Mouse (Mus musculus) lung, postnatal 0 days (tissue): Measurements from ENCODE around the gene Akap2. TPM values are rescaled to one million over a fixed set of nuclear protein-coding genes. Genes with fewer than 3 reads are reported as not detected.

Experiments
- ATAC-seq: fragments of 200-750 bp; cut with Nextera tagmentation; 2 replicates; pipeline ENCODE4 v1.8.0; 2017; ENCODE audit warnings: moderate library complexity
- DNase-seq: peaks from one replicate; pipeline ENCODE4 v3.0.0-alpha.2; 2016; ENCODE audit warnings: low spot score
- H3K27ac ChIP-seq: fragments of 300-500 bp; sonication (generic); 2 replicates; pipeline ENCODE4 v1.5.1; 2014; ENCODE audit warnings: antibody characterized with exemption, mild to moderate bottlenecking, low read length, mixed read lengths
- H3K27me3 ChIP-seq: fragments of 300-500 bp; sonication (generic); replicated peaks from 2 replicates; pipeline ENCODE4 v1.6.1; 2014; ENCODE audit warnings: low read length, mixed read lengths; ENCODE audit not compliant: insufficient read depth
- H3K36me3 ChIP-seq: fragments of 300-500 bp; sonication (generic); 2 replicates; pipeline ENCODE4 v1.6.1; 2014; ENCODE audit warnings: low read length, mixed read lengths; ENCODE audit not compliant: insufficient read depth
- H3K4me1 ChIP-seq: fragments of 300-500 bp; sonication (generic); 2 replicates; pipeline ENCODE4 v1.6.1; 2014; ENCODE audit warnings: antibody characterized with exemption, low read depth, low read length, mixed read lengths; ENCODE audit not compliant: insufficient read depth
- H3K4me2 ChIP-seq: fragments of 300-500 bp; sonication (generic); replicated peaks from 2 replicates; pipeline ENCODE4 v1.6.1; 2014; ENCODE audit warnings: low read depth, mild to moderate bottlenecking, low read length, moderate library complexity, mixed read lengths
- H3K4me3 ChIP-seq: fragments of 300-500 bp; sonication (generic); 2 replicates; pipeline ENCODE4 v1.5.1; 2014; ENCODE audit warnings: low read depth, low read length
- H3K9ac ChIP-seq: fragments of 300-500 bp; sonication (generic); replicated peaks from 2 replicates; pipeline ENCODE4 v1.6.1; 2014; ENCODE audit warnings: low read depth, mild to moderate bottlenecking
- H3K9me3 ChIP-seq: fragments of 300-500 bp; sonication (generic); 2 replicates; pipeline ENCODE4 v1.6.1; 2016; ENCODE audit warnings: low read length, mixed read lengths
- CTCF ChIP-seq: IDR thresholded peaks from 2 replicates; pipeline ENCODE4 v1.5.1; 2016; ENCODE audit warnings: antibody characterized with exemption, mild to moderate bottlenecking
- EP300 ChIP-seq: IDR thresholded peaks from 2 replicates; pipeline ENCODE4 v1.6.1; 2016; ENCODE audit warnings: antibody characterized with exemption, mild to moderate bottlenecking, control low read depth
- WGBS: fragments of 180-500 bp; shearing (Covaris S2); extraction: QIAGEN DNeasy Blood & Tissue Kit; methylation state at CpG from one replicate; pipeline ENCODE4 v1.1.7; 2014; 5-methylcytosine and 5-hydroxymethylcytosine counted together
- polyA plus RNA-seq: library from polyadenylated mRNA; unstranded; fragments of >200 nt; fragmentation: Nextera tagmentation; extraction: Ambion mirVana; gene quantifications from 2 replicates; pipeline ENCODE4 v1.2.1, GENCODE M21; 2015

The Akap2 gene
- polyA plus RNA-seq, 1 experiment from 2014 or later: 112 TPM

- H3K36me3 ChIP-seq: no peaks in the 10 kb centered on the region
- H3K4me2 ChIP-seq: no peak overlapping the region
- ATAC-seq (no peak), DNase-seq (peak; percentile 52)
- H3K9me3 ChIP-seq: no peaks in the 10 kb centered on the region
- H3K9ac ChIP-seq: no peak overlapping the region
- 62% methylated on average over 12 of the region's 12 CpGs for WGBS
- H3K27ac ChIP-seq: no peak overlapping the region
- peaks cover 2% of the 10 kb centered on the region; the same call in 1 of the 2 replicates for H3K4me1 ChIP-seq
- H3K27me3 ChIP-seq: no peaks in the 10 kb centered on the region
- no peak for TF ChIP-seq CTCF
- no peak overlapping the region for H3K4me3 ChIP-seq
Observed at GRCm38 (mm10) chr4:57684676-57685215, 32.7 kb upstream of the Akap2 start.

- no peak for DNase-seq
- no peak overlapping the region for H3K27ac ChIP-seq
- 80% methylated on average over 3 of the region's 3 CpGs for WGBS
Observed at GRCm38 (mm10) chr4:57686736-57687135, 30.7 kb upstream of the Akap2 start.

GRCm38 (mm10) chr4:57687583-57687982 lies 29.9 kb upstream of the Akap2 start:
- Histone ChIP-seq H3K9ac (no peak overlapping the region), H3K36me3 (no peaks in the 10 kb centered on the region), H3K9me3 (no peaks in the 10 kb centered on the region), H3K4me2 (no peak overlapping the region), H3K27me3 (no peaks in the 10 kb centered on the region), H3K27ac (no peak overlapping the region), H3K4me1 (no peaks in the 10 kb centered on the region), H3K4me3 (no peak overlapping the region)
- TF ChIP-seq EP300: no peak
- no peak for TF ChIP-seq CTCF
- no peak for DNase-seq
- no peak for ATAC-seq
- 80% methylated on average over 3 of the region's 3 CpGs for WGBS

More at GRCm38 (mm10) chr4:57686736-57687135, 30.7 kb upstream of the Akap2 start:
- TF ChIP-seq EP300 (no peak), CTCF (no peak)
- Histone ChIP-seq H3K4me2 (no peak overlapping the region), H3K27me3 (no peaks in the 10 kb centered on the region), H3K9ac (no peak overlapping the region), H3K9me3 (no peaks in the 10 kb centered on the region), H3K4me3 (no peak overlapping the region), H3K36me3 (no peaks in the 10 kb centered on the region), H3K4me1 (no peaks in the 10 kb centered on the region)
- no peak for ATAC-seq

DNA sequence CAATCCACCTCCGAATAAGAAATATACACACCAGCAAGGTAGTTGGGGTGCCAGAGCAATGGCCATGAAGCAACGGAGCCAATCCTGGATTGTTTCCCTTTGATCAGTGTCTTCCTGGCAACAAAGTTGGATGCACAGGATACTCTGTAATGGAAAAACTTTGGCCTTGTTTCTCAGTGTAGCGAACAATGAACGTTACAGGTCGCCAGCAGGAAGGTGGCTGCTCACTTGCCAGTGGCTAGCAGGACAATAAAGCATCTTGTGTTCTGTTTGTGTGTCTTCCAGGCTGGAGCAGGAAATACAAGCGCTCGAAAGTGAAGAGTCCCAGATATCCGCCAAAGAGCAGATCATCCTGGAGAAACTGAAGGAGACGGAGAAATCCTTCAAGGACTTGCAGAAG lies 29.3 kb upstream of the Akap2 start:
- no peaks in the 10 kb centered on the region; the same call in 1 of the 2 replicates for H3K4me1 ChIP-seq
- H3K9ac ChIP-seq: no peak overlapping the region
- no peaks in the 10 kb centered on the region for H3K9me3 ChIP-seq
- no peak overlapping the region for H3K4me2 ChIP-seq
- H3K27ac ChIP-seq: no peak overlapping the region
- TF ChIP-seq CTCF: no peak
- TF ChIP-seq EP300: no peak
- ATAC-seq (no peak), DNase-seq (no peak)
- H3K4me3 ChIP-seq: no peak overlapping the region
- no peaks in the 10 kb centered on the region for H3K27me3 ChIP-seq
- 63% methylated on average over 9 of the region's 9 CpGs for WGBS
- H3K36me3 ChIP-seq: no peaks in the 10 kb centered on the region

DNA sequence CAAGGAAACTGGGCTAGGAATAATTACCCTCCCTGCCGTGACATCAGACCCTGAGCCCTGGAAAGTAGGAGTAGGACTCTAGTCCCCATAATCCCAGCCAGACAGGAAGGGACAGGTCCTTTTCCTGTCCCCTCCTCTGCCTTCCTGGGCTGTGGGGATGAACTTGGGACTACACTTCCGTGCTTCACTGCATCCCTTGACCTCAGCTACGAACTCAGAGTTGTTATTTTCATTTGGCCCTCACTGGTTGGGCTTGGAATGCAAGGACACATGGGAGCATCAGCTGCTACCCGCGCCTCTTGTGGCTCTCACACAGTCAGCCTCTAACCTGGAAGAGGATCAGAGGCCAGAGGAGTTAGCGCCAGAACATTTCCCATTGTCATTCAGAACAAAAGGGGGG lies 27.5 kb upstream of the Akap2 start:
- no peaks in the 10 kb centered on the region for H3K36me3 ChIP-seq
- no peak overlapping the region for H3K4me2 ChIP-seq
- WGBS: 61% methylated on average over 6 of the region's 6 CpGs

GRCm38 (mm10) chr4:57690805-57691204 lies 26.7 kb upstream of the Akap2 start:
- H3K9me3 ChIP-seq: no peaks in the 10 kb centered on the region
- no peak for ATAC-seq
- no peaks in the 10 kb centered on the region; the same call in 1 of the 2 replicates for H3K4me1 ChIP-seq
- no peak for DNase-seq
- no peak for TF ChIP-seq CTCF
- no peak for TF ChIP-seq EP300
- no peak overlapping the region for H3K27ac ChIP-seq
- 68% methylated on average over 1 of the region's 1 CpGs for WGBS
- H3K36me3 ChIP-seq: no peaks in the 10 kb centered on the region
- H3K4me2 ChIP-seq: no peak overlapping the region
- H3K4me3 ChIP-seq: no peak overlapping the region
- H3K27me3 ChIP-seq: no peaks in the 10 kb centered on the region
- H3K9ac ChIP-seq: no peak overlapping the region

More for the DNA sequence above, 27.5 kb upstream of the Akap2 start:
- Histone ChIP-seq H3K27me3 (no peaks in the 10 kb centered on the region), H3K9ac (no peak overlapping the region), H3K4me1 (no peaks in the 10 kb centered on the region; the same call in 1 of the 2 replicates), H3K27ac (no peak overlapping the region), H3K9me3 (no peaks in the 10 kb centered on the region), H3K4me3 (no peak overlapping the region)
- DNase-seq (no peak), ATAC-seq (peak; percentile 41; the same call in 1 of the 2 replicates)
- TF ChIP-seq EP300 (no peak), CTCF (no peak)
